Mouse (Mus musculus): ENCODE measurements at regions not wholly inside any gene's neighbourhood (a gene's known extent, or its start where the extent isn't known, plus 50 kb on each side); places are given as distances from the start of the nearest gene placed in this dataset.

DNA sequence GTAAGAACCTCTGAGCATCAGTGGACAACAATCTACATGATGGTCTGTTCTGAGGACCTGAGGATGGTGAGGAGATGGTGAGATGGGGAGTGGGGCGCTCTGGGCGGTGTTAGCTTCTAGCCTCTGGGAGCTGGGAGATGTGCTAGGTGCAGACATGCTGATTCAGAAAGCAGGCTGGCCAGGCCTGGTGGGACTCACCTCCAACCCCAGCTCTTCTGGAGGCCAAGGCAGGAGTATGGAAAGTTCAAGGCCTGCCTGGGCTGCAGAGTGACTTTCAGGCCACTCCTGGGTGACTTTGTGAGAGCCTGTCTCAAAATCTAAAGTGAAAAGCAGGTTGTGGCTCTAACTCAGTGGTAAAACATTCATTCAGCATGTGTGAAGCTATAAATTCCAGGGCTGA lies 171.6 kb downstream of the Rab11fip4 start:
- TF ChIP-seq CTCF (IDR thresholded peaks at IDR 0.05; ENCODE audit: control insufficient read depth, insufficient read depth, insufficient read length) (no peak), MYOG (IDR thresholded peaks at IDR 0.05; ENCODE audit: control insufficient read depth, extremely low read depth, insufficient read length) (no peak), MYOD1 (IDR thresholded peaks at IDR 0.05; ENCODE audit: control insufficient read depth, insufficient read length, low read depth) (no peak), USF1 (IDR thresholded peaks at IDR 0.05; ENCODE audit: low read depth) (no peak)
